Comparison of ENCODE assay signal across 8 mouse cellular contexts in the genomic region with DNA sequence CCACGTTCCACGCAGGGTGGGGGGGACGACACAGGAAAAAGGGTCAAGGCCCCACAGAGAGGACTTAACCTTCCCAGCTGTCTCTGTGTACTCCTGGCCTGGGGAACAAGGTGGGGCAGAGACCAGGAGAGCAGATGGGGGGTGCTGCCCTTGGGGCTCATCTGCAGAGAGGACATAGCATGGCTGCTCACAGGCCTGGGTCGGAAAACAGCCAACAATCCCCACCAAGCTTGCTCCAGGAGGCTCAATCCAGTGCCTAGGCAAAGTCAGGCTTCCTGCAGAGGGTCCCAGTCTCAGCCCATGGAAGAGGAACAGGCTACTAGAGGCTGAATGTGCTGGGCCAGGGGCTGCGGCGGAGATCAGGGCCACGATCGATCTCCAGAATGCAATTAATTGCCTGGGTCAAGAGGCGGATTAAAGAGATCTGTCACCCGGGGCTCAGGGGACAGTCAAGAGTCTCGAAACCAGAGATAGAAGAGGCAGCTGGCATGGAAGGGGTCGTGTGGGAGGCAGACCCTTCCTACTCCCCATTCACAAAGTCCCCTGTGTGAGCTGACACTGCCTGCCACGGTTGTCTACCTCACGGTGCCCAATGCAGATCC. TPM values are rescaled to one million over a fixed set of nuclear protein-coding genes. Genes with fewer than 3 reads are reported as not detected.
A peak's percentile ranks its signal among the peaks of the same experiment; 100 is the strongest.
DNase-seq lines count a peak whose midpoint lies in the region; ATAC-seq lines count a peak whose summit lies in the region.
"Had no signal": no experiment of that assay in that cellular context is flagged by ENCODE, and none has a peak within 500 bp of the region (broad histone marks: within the 10 kb centered on the region; RNA-seq: fewer than 3 reads in every experiment).

No protein-coding gene starts in this region.

- intact Hi-C loops in left cerebral cortex, postnatal 4 days (cut with DNase I): loop anchor here (10.0 kb wide), 1 partner anchor 105 kb away; no protein-coding TSS in a partner anchor
- intact Hi-C loops in left cerebral cortex, postnatal 36 days (cut with DNase I): no loop called here

- no peak overlapping the region for H3K4me3 ChIP-seq in forebrain, embryonic 14.5 days (ENCODE audit: low read depth, low read length)
- no peak overlapping the region for H3K4me3 ChIP-seq in limb, embryonic 11.5 days (ENCODE audit: low read depth, low read length)
- no peak overlapping the region for H3K4me3 ChIP-seq in stomach, embryonic 14.5 days (ENCODE audit: low read depth, low read length)

- peak overlapping the region; percentile 38 for H3K9ac ChIP-seq in forebrain, embryonic 14.5 days (ENCODE audit: low read length)
- peak overlapping the region; percentile 9; the same call in 1 of the 2 replicates for H3K9ac ChIP-seq in limb, embryonic 11.5 days (ENCODE audit: low read length)
- H3K9ac ChIP-seq in stomach, embryonic 14.5 days (replicated peaks; ENCODE audit: low read depth, low read length): no peak overlapping the region

- no peaks in the 10 kb centered on the region for H3K9me3 ChIP-seq in forebrain, embryonic 14.5 days (replicated peaks; ENCODE audit: control insufficient read depth, low read length)
- no peaks in the 10 kb centered on the region for H3K9me3 ChIP-seq in limb, embryonic 11.5 days (ENCODE audit: control insufficient read depth, low read length)
- H3K9me3 ChIP-seq in stomach, embryonic 14.5 days (ENCODE audit: control insufficient read depth, low read depth, low read length): no peaks in the 10 kb centered on the region

- peak; percentile 0; the same call in 1 of the 2 replicates for ATAC-seq in forebrain, embryonic 14.5 days
- ATAC-seq in limb, embryonic 11.5 days (ENCODE audit: insufficient number of reproducible peaks, low FRiP score, low TSS enrichment, low read depth): 0 out of 2 replicates have a peak, but pooled peaks have one; percentile 3
- ATAC-seq in stomach, embryonic 14.5 days (ENCODE audit: insufficient number of reproducible peaks, insufficient read depth, low FRiP score, low read depth): no peak
- no peak for ATAC-seq in megakaryocyte, adult 5-6 weeks (ENCODE audit: poor library complexity, severe bottlenecking)

- H3K27ac ChIP-seq in forebrain, embryonic 14.5 days (ENCODE audit: low read depth, low read length): peak overlapping the region; percentile 97
- peak overlapping the region; percentile 68 for H3K27ac ChIP-seq in limb, embryonic 11.5 days (replicated peaks; ENCODE audit: low read depth, low read length)
- H3K27ac ChIP-seq in stomach, embryonic 14.5 days (ENCODE audit: low read length): peak overlapping the region; percentile 35

- H3K4me1 ChIP-seq in forebrain, embryonic 14.5 days (ENCODE audit: control insufficient read depth, insufficient read depth, low read length): peaks cover 86% of the 10 kb centered on the region
- peaks cover 72% of the 10 kb centered on the region for H3K4me1 ChIP-seq in limb, embryonic 11.5 days (ENCODE audit: control insufficient read depth, insufficient read depth, low read length)
- peaks cover 77% of the 10 kb centered on the region for H3K4me1 ChIP-seq in stomach, embryonic 14.5 days (ENCODE audit: control insufficient read depth, insufficient read depth, low read length)

- peak overlapping the region; percentile 38 for H3K4me2 ChIP-seq in forebrain, embryonic 14.5 days (ENCODE audit: low read length)
- H3K4me2 ChIP-seq in limb, embryonic 11.5 days (ENCODE audit: low read depth, severe bottlenecking): peak overlapping the region; percentile 21; the same call in 1 of the 2 replicates
- H3K4me2 ChIP-seq in stomach, embryonic 14.5 days (replicated peaks; ENCODE audit: low read depth, low read length): no peak overlapping the region; the same call in 1 of the 2 replicates

- no peaks in the 10 kb centered on the region for H3K27me3 ChIP-seq in forebrain, embryonic 14.5 days (replicated peaks; ENCODE audit: control insufficient read depth, insufficient read depth, low read length)
- no peaks in the 10 kb centered on the region for H3K27me3 ChIP-seq in limb, embryonic 11.5 days (ENCODE audit: control insufficient read depth, insufficient read depth, low read length)
- no peaks in the 10 kb centered on the region for H3K27me3 ChIP-seq in stomach, embryonic 14.5 days (ENCODE audit: control insufficient read depth, insufficient read depth, low read length)

- no peaks in the 10 kb centered on the region for H3K36me3 ChIP-seq in forebrain, embryonic 14.5 days (ENCODE audit: control insufficient read depth, insufficient read depth, low read length)
- no peaks in the 10 kb centered on the region for H3K36me3 ChIP-seq in limb, embryonic 11.5 days (ENCODE audit: control insufficient read depth, insufficient read depth, low read length)
- no peaks in the 10 kb centered on the region for H3K36me3 ChIP-seq in stomach, embryonic 14.5 days (ENCODE audit: control insufficient read depth, insufficient read depth, low read length)

- DNase-seq in left cerebral cortex, postnatal 4 days: peak; percentile 77
- no peak for DNase-seq in left cerebral cortex, postnatal 36 days (ENCODE audit: low spot score in 2 of 2)
- DNase-seq in forebrain, embryonic 14.5 days (ENCODE audit: low spot score): peak; percentile 32
- no peak for DNase-seq in limb, embryonic 11.5 days (ENCODE audit: low spot score)
- DNase-seq in right cerebral cortex, postnatal 25 days: no peak
- DNase-seq: layer of hippocampus, adult 9-11 months had no signal

- 30% methylated on average over 14 of the region's 14 CpGs for WGBS in forebrain, embryonic 14.5 days
- 37% methylated on average over 14 of the region's 14 CpGs for WGBS in limb, embryonic 11.5 days
- WGBS in stomach, embryonic 14.5 days: 33% methylated on average over 14 of the region's 14 CpGs

RNA-seq across cellular contexts. Expression of a gene that starts 19.1 kb away (rescaled TPM):
- 100 to 1,000 TPM; 110 to 115 TPM for total RNA-seq in left cerebral cortex, postnatal 4 days (2021)
- total RNA-seq in left cerebral cortex, postnatal 36 days (2021): 100 to 1,000 TPM; 167 to 240 TPM
- polyA plus RNA-seq in forebrain, embryonic 14.5 days (2014; fragmentation: Nextera tagmentation; extraction: Ambion mirVana): 15.1 and 22.3 TPM in 2 replicates
- polyA plus RNA-seq in limb, embryonic 11.5 days (2014; fragmentation: Nextera tagmentation; extraction: Ambion mirVana): 23.6 and 24.3 TPM in 2 replicates
- polyA plus RNA-seq in stomach, embryonic 14.5 days (2014; fragmentation: Nextera tagmentation; extraction: Ambion mirVana): 32.7 and 33.4 TPM in 2 replicates
- 87.7 and 107 TPM in 2 replicates for total RNA-seq in megakaryocyte, adult 5-6 weeks (2015)
- 15.0 and 21.5 TPM in 2 replicates for total RNA-seq in megakaryocyte, adult 5-6 weeks (2017)

Comparison
In these comparisons a context has a peak if more than half of its experiments do, and no peak if none do; other contexts are left out.
1. DNase-seq: peak in left cerebral cortex, postnatal 4 days (single experiment) and forebrain, embryonic 14.5 days (single experiment); none in left cerebral cortex, postnatal 36 days (0 of 2), limb, embryonic 11.5 days (single experiment) and right cerebral cortex, postnatal 25 days (single experiment).
2. ATAC-seq: peak in forebrain, embryonic 14.5 days (single experiment) and limb, embryonic 11.5 days (single experiment); none in stomach, embryonic 14.5 days (single experiment) and megakaryocyte, adult 5-6 weeks (single experiment).
3. H3K27ac ChIP-seq: peak in every context shown above with its lines; median percentile 97 in forebrain, embryonic 14.5 days; 68 in limb, embryonic 11.5 days; 35 in stomach, embryonic 14.5 days.